Mouse (Mus musculus) adrenal gland, postnatal 10 days (tissue): ENCODE results near the gene Zfp1. TPM values are rescaled to one million over a fixed set of nuclear protein-coding genes. Genes with fewer than 3 reads are reported as not detected.

Experiments used
- DNase-seq: peaks from one replicate; pipeline ENCODE4 v3.0.0; 2021; ENCODE audit warnings: mixed read lengths
- total RNA-seq, 2 experiments: library from RNA; stranded (reverse); gene quantifications; 2 replicates each; pipeline ENCODE4 v1.2.3; 2021

Zfp1 gene
- total RNA-seq, 2 experiments from 2014 or later, result 9.0 to 12.1 TPM

DNA sequence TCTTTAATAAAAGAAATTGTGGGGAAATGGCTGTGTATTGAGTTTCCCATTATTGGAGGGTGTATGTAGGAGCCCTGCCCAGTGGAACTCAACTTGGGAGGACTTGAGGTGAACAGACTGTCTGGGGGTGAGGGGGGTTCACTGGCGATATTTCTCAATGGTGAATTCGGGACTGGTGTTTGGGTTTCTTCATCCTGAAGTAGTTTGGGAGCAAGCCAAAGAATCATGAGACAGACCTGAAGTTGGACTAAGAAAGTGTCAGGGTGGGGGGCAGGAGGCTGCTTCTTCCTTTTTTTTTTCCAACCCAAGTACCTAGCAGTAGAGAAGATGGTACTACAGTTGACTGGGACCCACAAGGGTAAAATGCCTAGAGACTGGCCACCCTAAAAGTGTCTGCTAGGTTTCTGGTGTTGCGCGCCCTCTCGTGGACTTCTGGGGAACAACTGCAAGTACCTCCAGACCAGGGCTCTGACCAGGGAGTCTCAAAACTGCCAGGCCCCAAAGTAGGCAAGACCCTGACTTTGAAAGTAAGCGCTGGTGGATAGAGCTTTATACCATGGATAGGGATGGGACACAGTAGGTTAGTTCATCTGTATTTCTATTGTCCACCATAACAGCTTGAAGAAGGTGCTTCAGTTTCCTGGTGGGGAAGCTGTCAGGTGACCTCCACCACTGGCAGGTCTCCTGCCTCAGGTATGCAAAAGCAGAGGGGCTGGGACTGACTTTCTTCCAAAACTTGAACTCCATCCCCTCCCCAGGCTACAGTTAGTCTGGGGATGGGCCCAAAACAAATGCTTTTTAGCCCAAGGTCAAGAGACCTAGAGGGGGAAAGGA is 17.3 kb upstream of the Zfp1 start:
- peak; percentile 83 for DNase-seq

DNA sequence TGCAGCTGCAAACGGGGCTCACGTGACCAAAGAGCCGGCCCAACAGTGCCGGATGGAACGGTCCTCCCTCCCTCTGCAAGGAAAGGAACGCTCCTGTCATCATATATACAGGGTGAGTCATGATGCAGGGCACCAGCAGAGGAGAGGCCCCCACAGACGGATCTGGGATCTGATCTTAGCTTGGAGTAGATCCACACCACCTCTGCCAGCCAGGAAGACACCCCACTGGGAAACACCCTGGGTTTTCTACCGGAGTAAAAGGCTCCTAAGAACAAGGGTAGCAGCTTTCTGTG is 16.7 kb upstream of the Zfp1 start:
- no peak for DNase-seq

DNA sequence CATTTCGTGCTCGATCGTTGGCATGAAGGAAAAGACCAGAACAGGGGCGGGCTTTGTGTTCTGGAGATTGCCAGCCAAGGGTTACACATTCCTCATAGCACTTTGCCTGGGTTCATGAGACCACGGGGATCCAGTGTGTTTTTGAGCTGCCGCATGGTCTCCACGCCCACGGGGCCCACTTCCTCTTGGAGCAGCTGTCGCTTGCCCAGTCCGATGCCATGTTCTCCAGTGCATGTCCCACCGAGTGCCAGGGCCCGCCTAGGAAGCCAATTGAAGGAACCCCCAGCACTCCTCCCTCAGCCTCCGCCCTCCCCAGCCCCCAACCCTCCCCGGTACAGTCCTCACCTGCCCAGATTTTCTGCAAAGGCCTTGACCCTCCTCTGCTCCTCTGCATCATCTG is 16.3 kb upstream of the Zfp1 start:
- DNase-seq, result no peak

DNA sequence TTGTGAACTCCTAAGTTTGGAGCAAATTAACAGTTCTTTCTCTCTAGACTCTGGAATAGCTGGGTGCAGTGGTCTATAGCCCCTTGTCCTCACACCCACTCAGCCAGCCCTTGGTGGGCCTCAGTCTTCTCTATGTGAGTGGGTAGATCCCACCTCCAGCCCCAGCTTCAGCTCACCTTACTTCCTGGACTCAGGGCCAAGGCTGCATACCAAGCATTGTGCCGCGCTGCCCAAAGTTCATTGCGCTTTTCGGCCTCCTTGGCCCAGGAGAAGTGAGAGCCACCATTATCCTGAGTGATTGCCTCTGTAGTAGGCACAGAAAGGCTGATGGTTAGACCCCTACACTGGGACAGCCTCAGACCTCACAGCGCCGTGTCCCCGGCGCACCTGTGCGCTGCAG is 15.3 kb upstream of the Zfp1 start:
- no peak for DNase-seq

DNA sequence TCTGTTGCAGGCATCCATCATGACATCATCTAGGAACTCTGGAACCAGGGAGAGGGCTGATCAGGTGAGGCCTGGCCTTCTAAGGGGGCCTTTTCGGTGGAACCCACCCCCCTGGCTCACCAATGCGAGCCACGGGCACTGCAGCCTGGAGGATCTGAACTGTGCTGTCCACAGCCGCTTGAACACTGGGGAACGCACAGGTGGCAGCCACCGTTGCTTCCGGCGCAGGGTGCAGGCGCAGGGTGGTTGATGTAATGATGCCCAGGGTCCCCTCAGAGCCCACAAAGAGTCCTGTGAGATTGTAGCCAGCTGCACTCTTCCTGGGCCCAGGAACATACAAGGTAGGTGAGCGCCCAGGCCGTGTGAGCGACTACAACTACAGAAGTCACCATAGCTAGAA is 14.8 kb upstream of the Zfp1 start:
- DNase-seq, result no peak

DNA sequence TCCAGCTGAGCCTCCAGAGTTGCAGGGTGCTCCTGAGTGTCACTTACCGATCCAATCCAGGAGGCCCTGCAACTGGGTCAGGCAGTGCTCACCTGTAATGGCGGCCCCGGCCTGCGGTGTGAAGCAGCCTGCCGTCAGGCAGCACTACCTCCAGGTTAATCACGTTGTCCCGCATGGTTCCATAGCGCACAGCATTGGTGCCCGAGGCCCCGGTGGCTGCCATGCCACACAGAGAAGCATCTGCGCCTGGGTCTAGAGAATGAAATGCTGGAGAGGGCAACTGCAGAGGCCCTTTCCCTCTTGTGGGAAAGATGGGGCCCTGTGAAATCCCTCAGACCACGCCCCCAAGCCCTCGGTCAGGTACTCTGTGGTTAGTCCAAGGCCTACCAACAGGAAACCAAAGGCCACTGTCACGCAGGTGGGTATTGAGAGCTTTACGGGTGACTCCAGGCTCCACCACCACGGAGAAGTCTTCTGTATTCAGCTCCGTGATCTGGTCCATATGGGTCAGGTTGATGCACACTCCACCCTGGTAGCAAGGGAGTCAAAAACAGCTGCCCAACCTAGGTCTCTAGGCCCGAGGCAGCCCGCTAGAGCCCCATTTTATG is 14.2 kb upstream of the Zfp1 start:
- DNase-seq, result no peak

DNA sequence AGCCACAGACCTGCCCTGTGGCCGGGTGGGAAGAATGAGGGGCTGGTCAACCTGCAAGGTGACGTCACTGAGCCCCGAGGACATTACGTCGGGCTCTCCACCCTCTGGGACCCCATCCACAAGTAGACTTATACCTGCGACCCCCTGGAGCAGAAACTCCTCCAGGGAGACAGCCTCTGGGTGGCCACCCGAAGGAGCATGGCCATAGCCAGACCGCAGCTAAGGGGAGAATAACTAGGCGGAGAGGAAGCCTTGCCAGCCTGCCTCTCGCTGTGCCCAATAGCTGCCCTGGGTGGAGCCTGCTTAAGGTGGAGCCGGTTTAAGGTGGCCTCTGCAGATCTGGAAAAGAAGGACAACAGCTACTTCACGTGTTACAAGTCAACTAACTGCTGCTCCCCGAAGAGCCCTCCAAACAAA is 13.1 kb upstream of the Zfp1 start, which contains the start of gene Ldhd:
TSS of gene Ldhd (minus strand) at position 270 of the 417 bp plus-strand sequence.
- peak; percentile 85 for DNase-seq

DNA sequence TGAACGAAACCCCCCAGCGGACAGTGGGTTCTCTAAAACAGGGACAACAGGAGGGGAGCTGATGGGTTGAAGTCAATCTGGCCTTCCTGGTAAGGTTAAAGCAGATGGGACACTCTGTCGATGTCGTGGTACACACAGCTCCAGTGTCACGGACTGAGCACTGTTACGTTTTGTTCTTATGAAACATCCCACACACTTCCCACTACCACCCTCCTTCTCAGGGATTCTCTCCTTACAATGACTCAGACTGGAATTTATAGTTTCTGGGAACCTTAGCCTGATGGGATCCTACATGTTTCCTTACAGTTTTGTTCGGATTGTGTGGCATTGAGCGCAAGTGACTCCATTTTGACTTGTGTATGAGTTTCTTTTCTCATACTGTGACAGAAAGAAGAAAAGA is 11.6 kb upstream of the Zfp1 start:
- DNase-seq, result no peak

DNA sequence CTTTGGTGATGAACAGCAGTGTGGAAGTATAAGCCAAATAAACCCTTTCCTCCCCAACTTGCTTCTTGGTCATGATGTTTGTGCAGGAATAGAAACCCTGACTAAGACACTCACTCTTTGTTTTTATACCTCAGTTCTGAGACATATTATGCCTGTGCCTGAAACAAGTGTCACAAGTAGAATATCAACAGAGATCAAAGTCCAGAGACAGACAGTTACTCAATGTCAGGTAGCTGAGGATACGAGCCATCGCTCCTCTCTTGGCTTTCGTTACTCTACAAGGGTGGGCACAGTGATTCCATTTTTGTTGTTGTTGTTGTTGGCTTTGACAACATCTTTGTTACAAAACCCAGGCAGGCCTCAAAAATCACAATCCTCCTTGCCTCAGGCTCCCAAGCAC is 10.2 kb upstream of the Zfp1 start:
- DNase-seq, result no peak

DNA sequence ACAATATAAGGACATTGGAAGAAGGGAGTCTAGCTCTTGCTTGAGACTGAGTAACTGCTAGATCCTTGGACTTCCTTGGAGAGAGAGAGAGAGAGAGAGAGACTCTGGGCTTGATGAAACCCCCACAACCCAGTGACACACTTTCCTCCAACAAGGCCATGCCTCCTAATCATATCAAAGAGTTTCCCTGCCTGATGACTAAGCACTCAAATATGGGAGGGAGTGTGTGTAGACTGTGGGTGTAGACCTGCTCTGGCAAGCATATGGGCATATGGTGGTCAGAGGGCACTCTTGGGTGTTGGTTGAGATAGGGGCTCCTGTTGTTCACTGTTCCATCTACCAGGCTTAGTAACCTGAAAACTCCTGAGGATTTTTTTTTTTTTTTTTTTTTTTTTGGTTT is 5.1 kb upstream of the Zfp1 start:
- DNase-seq, result no peak

DNA sequence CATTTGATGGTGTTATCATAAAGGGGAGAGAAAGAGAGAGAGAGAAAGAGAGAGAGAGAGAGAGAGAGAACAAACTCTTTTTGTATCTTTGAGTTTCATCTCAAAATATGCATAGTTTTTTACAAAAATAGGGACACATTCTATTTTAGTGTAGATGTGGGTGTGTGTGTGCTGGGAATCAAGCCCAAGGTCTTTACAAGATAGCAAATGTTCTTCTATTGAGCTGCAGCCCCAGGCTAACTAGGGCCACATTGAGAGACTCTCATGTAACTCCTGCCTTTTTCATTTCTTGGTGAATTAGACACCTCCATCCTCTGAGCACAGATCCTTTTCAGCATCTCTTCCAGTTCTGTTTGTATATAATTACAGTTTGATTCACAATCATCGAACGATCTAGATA is 2.1 kb upstream of the Zfp1 start:
- no peak for DNase-seq

DNA sequence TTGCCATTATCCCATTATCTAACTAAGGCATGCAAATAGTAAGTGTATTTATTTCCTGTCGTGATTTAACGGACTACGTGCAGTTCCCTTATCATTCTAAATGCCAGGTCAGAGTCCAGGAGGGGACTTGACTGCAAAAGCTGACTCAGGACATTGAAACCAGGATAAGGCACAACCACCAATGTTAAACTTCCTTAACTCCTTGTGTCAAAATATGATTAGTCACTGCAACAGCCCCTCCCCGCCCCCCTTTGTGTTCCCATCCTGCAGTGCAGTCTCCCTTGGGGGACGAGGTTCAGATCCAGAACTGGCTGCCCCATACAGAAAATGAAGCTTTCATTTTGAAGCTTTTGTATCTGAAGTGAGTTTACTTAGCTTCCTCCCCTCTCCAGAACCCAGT is 705 bp upstream of the Zfp1 start:
- peak; percentile 52 for DNase-seq

DNA sequence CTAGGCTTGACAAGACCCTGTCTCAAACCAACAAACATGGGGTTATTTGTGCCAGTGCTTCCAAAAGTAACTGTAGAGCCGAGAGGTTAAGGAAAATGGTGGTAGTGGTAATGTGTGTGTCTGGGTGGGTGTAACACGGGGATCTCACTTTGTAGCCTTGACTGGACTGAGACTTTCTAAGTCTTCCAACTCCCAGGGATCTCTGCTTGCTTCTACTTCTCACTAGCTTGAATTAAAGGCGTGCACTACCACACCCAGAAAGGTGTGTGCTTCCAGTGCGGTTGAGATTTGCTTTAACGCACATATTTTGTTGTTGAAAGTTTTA is 300 bp upstream of the Zfp1 start:
- no peak for DNase-seq

DNA sequence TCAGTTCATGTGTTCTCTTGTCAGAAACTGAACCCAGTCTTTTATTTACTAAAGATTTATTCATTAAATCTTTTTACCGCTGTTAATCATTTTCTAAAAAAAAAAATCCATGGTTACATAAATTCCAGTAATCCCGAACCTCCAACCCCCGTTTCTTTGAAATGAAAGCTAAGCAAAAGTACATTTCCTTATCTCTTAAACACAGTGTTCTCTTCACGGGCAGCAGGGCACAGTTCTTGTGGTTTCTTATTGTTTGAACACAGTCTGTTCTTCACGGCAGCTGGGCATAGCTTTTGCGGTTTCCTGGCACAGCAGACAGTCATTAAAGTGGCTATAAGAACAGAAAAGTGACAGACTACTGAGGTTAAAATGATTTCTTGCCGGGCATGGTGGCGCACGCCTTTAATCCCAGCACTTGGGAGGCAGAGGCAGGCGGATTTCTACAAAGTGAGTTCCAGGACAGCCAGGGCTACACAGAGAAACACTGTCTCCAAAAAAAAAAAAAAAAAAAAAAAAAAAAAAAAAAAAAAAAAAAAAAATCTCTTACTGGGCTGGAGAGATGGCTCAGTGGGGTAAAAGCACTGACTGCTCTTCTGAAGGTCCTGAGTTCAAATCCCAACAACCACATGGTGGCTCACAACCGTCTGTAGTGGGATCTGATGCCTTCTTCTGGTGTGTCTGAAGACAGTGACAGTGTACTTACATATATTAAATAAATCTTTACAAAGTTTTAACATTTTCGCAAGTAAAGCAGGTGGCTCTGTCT is 1.3 kb downstream of the Zfp1 start:
- peak; percentile 13 for DNase-seq

DNA sequence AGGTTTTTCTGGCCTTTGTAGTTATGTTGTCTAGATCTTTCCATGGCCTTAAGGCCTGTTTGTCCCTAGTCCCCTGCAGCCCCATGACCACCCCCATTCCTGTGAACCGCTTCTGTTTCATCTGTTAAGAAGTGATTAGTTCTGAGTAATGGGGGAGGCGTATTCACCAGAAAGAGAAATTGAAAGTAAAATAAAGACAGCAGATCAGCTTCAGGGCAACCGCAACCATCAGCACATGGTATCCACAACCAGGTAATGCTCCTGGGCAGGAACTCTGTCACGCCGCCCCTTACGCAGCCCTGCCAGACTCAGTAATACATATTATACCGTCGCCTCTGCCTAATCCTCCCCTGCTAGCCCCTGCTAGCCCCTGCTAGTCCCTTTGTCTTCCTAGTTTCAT is 2.5 kb downstream of the Zfp1 start:
- DNase-seq, result no peak

DNA sequence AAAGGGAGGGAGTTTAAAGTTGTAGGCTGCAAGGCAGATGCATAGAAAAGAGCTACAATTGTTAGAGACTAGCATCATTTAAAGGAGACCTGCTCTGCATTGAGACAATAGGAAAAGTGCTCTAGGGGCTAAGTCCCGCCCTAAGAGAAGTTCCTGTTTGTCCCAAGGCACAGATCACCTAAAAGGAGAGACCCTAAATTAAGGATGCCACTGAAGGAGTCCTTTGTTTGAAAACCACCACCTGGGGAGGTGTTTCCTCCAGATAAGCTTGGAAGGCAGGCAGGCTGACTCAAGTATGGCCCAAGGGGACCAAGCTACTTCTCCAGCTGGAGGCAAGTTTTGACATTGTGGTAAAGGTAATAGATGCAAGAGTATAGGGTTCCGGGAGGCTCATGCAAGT is 5.6 kb downstream of the Zfp1 start:
- DNase-seq, result no peak

DNA sequence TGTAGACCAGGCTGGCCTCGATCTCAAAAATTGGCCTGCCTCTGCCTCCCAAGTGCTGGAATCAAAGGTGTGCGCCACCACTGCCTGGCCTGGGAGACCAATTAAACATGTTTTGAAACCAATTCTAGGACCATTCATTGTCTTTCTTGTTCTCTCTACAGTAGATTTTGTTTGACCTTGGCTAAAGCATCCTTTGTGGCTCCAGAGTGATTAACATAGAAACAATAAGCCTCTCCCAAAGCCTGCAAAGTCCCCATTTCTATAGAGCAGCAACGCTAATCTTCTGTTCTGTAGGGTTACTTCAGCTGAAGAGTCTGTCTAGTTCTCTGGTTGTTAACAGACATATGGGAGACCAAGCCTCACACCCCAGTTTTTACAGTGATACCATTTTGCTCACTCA is 7.5 kb downstream of the Zfp1 start:
- DNase-seq, result no peak

DNA sequence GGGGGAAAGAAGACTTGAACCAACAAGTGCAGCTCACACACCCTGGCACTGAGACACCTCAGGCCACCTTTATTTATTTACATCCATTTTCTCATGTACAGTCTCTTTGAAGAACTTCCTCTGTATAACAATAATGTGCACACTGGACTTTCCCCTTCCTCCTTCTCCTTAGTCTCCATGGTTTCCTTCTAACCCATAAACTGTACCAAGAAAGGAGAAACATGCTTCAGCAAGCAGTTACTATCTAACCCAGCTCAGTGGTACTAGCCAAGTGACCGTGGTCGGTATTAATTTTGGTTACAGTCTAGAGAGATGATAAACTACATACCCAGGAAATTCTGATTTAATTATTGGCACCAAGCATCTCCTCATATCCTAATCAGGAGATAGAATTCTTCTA is 10.3 kb downstream of the Zfp1 start:
- DNase-seq, result no peak

DNA sequence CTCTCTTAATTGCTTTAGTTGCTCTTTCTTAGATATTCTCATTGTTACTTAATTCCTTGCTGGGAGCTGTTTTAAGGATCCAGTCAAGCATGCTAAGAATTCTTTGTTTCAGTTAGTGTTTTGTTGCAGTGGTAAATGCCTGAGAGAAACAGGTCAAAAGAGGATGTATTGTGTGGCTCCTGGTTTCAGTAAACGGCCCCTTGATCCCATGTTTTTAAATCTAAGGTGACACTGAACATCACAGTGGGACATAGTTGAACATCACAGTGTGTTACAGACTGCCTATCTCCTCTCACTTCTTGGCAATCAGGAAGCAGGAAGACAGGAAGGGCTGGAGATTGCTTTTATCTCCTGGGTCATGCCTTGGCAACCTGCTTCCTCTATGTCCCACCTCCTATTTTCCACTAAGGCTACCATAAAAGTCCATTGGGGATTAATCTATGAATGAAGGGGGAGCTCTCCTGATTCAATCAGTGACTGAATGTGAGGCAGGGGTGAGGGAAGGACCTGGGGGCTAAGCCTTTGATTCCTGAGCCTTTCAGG is 14.2 kb downstream of the Zfp1 start:
- no peak for DNase-seq

DNA sequence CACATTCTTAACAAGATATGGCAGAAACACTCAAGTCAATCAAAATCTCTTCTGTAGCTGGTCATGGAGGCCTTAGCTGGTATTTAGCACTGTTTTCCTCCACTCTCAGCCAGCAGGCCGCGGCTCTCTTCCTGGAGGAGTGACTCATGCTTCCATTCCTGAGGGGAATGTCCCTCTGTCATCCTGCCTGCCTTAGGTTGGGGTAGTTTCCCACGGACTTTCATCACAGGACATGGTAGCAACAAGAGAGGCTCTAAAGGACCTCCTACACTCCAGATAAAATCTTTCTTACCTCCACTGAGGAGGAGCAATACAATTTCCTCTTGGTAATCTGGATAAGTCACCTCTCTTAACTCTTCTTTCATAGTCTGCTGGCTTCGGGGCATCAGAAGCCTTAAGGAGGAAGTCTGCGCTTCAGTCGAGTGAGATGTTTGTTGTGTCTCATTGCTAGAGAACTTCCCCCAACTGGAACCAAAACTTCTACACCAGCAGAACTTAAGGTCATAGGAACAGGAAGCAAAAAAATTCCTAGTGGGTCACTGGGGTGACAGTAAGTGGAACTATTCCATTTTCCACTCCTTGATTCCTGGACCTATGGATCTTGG is 15.7 kb downstream of the Zfp1 start:
- DNase-seq, result peak; percentile 26

DNA sequence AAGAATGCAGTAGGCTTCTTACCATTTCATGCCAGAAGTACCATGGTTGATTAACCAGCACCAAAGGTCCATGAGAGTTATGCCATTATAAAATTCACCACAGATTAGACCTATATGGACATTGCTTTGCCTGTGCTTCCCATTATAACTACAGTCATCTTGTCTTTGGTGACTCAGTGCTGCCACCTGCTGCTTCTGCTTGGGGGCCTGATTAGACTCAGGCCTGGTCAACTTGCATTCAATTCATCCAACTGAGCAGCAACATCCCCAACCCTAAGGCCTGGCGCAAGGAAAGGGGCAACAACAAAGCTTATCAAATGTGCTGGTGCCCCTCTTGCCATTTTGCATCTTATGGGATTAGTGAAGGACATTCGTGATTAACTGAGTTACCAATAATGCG is 19.3 kb downstream of the Zfp1 start:
- DNase-seq, result peak; percentile 88

DNA sequence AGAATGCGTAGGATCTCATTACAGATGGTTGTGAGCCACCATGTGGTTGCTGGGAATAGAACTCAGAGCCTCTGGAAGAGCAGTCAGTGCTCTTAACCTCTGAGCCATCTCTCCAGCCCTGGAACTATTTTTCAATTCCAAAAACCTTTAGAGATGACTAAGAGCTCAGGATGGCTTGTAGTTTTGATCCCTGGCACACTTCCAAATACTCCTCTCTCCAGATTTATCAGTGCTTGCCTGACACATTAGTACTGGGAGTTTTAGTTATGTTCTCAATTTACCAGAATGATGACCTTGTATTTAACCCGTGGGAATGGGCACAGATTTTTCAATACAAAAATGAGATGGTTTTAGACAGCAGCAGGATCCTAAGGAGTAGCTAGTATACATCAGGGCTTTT is 23.6 kb downstream of the Zfp1 start:
- no peak for DNase-seq

DNA sequence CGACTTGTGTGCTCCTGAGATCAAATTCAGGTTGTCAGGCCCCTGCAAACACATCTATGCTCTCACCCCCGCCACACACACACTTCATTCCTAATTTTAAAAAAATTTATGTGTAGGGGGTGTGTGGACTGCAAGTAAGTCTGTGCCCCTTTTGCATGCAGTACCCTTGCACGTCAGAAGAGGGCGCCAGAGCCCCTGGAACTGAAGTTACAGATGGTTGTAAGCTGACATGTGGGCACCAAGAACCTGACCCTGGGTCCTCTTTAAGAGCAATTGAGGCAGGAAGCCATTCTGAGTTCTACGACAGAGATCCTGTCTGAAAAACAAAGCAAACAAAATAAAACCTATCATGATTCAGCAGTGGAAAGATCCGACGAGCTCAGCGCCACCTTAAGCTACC is 33.0 kb downstream of the Zfp1 start:
- no peak for DNase-seq
